Mouse (Mus musculus) T-helper 1 cell (primary cell): Measurements from ENCODE around the gene Tnfrsf13c.
"Not testable (repeated sequence)": the region's sequence is repeated elsewhere in the genome, so short reads cannot be mapped to it uniquely, and the experiment has no call there.

ENCODE experiments used
- in situ Hi-C: fragments of 300-600 bp; cut with MboI, MseI; formaldehyde crosslinking; loops from one replicate; pipeline ENCODE4 v1.15.1; 2025; ENCODE audit warnings: high pct_unique_total_duplicates

Tnfrsf13c gene

GRCm38 (mm10) chr15:82223657-82224601 lies at the start of gene Tnfrsf13c:
Tnfrsf13c (minus strand) TSS chr15:82224369.
- in situ Hi-C loops: no loop called here

GRCm38 (mm10) chr15:82272295-82272694 lies 48.1 kb upstream of the Tnfrsf13c start:
- in situ Hi-C loops: loop anchor here (5.0 to 10.0 kb wide), 2 partner anchors 140 to 513 kb away; no protein-coding TSS in a partner anchor

- in situ Hi-C loops: loop anchor here (5.0 to 10.0 kb wide), 2 partner anchors 141 to 514 kb away; no protein-coding TSS in a partner anchor
Measured at GRCm38 (mm10) chr15:82271201-82271600, 47.0 kb upstream of the Tnfrsf13c start.

- in situ Hi-C loops: no loop called here
Measured at GRCm38 (mm10) chr15:82268783-82269182, 44.6 kb upstream of the Tnfrsf13c start.

- in situ Hi-C loops: no loop called here
Measured at GRCm38 (mm10) chr15:82268185-82268584, 44.0 kb upstream of the Tnfrsf13c start.

- in situ Hi-C loops: no loop called here
Measured at GRCm38 (mm10) chr15:82266356-82266755, 42.2 kb upstream of the Tnfrsf13c start.

GRCm38 (mm10) chr15:82259510-82259909 lies 35.3 kb upstream of the Tnfrsf13c start:
- in situ Hi-C loops: no loop called here

GRCm38 (mm10) chr15:82255944-82256383 lies 31.8 kb upstream of the Tnfrsf13c start:
- in situ Hi-C loops: no loop called here

- in situ Hi-C loops: no loop called here
Measured at GRCm38 (mm10) chr15:82255248-82255647, 31.1 kb upstream of the Tnfrsf13c start.

GRCm38 (mm10) chr15:82252097-82252496 lies 27.9 kb upstream of the Tnfrsf13c start, which contains the start of gene 1500009C09Rik:
1500009C09Rik (plus strand) TSS chr15:82252397.
- in situ Hi-C loops: no loop called here

GRCm38 (mm10) chr15:82251579-82251978 lies 27.4 kb upstream of the Tnfrsf13c start:
- in situ Hi-C loops: no loop called here

GRCm38 (mm10) chr15:82247131-82247776 lies 23.1 kb upstream of the Tnfrsf13c start:
- in situ Hi-C loops: no loop called here

- in situ Hi-C loops: not testable (repeated sequence)
Measured at GRCm38 (mm10) chr15:82244805-82245161, 20.6 kb upstream of the Tnfrsf13c start.

- in situ Hi-C loops: no loop called here
Measured at GRCm38 (mm10) chr15:82244115-82244804, 20.1 kb upstream of the Tnfrsf13c start, which contains the start of gene Cenpm. Cenpm (minus strand) TSS chr15:82244748.

GRCm38 (mm10) chr15:82243742-82244114 lies 19.6 kb upstream of the Tnfrsf13c start:
- in situ Hi-C loops: no loop called here

GRCm38 (mm10) chr15:82243311-82243710 lies 19.1 kb upstream of the Tnfrsf13c start:
- in situ Hi-C loops: no loop called here

- in situ Hi-C loops: loop anchor here (10.0 kb wide), 1 partner anchor 172 kb away; the partner anchor contains the start of gene Mei1
Measured at GRCm38 (mm10) chr15:82236565-82236964, 12.4 kb upstream of the Tnfrsf13c start.

GRCm38 (mm10) chr15:82235661-82236060 lies 11.5 kb upstream of the Tnfrsf13c start:
- in situ Hi-C loops: loop anchor here (10.0 kb wide), 1 partner anchor 171 kb away; the partner anchor contains the start of gene Mei1

GRCm38 (mm10) chr15:82232651-82233050 lies 8.5 kb upstream of the Tnfrsf13c start:
- in situ Hi-C loops: loop anchor here (5.0 to 10.0 kb wide), 2 partner anchors 90 to 168 kb away; partner anchors contain the start of gene Mei1

- in situ Hi-C loops: loop anchor here (5.0 to 10.0 kb wide), 2 partner anchors 89 to 167 kb away; partner anchors contain the start of gene Mei1
Measured at GRCm38 (mm10) chr15:82231591-82232378, 7.6 kb upstream of the Tnfrsf13c start.
